Mouse (Mus musculus): Measurements from ENCODE around the gene Lrrc58. TPM values are rescaled to one million over a fixed set of nuclear protein-coding genes. Genes with fewer than 3 reads are reported as not detected.

The Lrrc58 gene
- polyA plus RNA-seq, 1 experiment from 2014 or later, result 62.5 TPM

DNA sequence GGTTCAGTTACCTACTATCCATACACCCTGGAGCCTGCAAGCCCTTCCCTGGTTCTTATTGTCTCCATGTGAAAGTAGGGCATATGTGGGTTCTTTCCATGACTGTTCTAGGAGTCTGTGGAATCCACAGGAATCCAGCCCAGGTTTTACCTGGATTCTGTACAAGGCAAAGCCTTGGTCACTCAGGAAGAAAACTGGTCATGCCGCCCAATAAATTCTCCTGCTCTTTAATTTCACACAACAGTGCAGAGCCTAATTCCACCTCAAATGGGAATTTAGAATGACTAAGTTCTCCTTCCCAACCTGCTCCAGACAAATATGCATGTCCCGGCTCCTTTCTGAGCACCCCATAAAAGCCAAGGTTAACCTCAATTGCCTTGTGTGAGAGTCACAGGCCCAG is 31.2 kb downstream of the Lrrc58 start:
- Histone ChIP-seq H3K4me2 (no peak overlapping the region), H3K4me3 (no peak overlapping the region), H3K36me3 (no peaks in the 10 kb centered on the region), H3K4me1 (0 out of 2 replicates have a peak, but pooled peaks cover 3% of the 10 kb centered on the region), H3K27me3 (no peaks in the 10 kb centered on the region), H3K9me3 (no peaks in the 10 kb centered on the region), H3K9ac (no peak overlapping the region), H3K27ac (no peak overlapping the region)
- WGBS, result 28% methylated on average over 2 of the region's 2 CpGs
- ATAC-seq (ENCODE audit: borderline replicate concordance, extremely low read depth, low FRiP score, low TSS enrichment), result no peak

DNA sequence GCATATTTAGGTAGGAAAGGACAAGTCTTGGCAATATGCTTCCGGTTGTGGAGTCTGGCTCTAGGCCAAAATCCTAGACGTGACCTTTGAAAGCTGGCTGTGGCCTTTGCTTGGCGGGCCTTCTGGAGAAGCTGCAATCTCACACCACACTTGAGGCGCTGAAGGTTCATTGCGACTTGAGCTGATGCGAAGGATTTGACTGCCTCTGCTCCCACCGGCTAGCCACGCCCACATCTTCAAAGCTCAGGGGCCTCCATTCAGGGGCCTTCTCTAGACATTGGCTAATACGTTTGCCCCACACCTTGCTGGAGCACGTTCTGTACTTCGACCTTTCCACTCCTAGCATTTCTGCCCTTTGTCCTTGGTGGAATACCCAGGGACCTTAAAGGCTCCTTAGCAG is 33.1 kb downstream of the Lrrc58 start:
- no peak overlapping the region for H3K27ac ChIP-seq
- H3K9ac ChIP-seq, result no peak overlapping the region
- H3K4me1 ChIP-seq, result 0 out of 2 replicates have a peak, but pooled peaks cover 3% of the 10 kb centered on the region
- H3K27me3 ChIP-seq, result no peaks in the 10 kb centered on the region
- H3K9me3 ChIP-seq, result no peaks in the 10 kb centered on the region
- H3K4me3 ChIP-seq, result no peak overlapping the region
- no peaks in the 10 kb centered on the region for H3K36me3 ChIP-seq
- 40% methylated on average over 11 of the region's 11 CpGs for WGBS
- H3K4me2 ChIP-seq, result no peak overlapping the region
- ATAC-seq (ENCODE audit: borderline replicate concordance, extremely low read depth, low FRiP score, low TSS enrichment), result no peak

DNA sequence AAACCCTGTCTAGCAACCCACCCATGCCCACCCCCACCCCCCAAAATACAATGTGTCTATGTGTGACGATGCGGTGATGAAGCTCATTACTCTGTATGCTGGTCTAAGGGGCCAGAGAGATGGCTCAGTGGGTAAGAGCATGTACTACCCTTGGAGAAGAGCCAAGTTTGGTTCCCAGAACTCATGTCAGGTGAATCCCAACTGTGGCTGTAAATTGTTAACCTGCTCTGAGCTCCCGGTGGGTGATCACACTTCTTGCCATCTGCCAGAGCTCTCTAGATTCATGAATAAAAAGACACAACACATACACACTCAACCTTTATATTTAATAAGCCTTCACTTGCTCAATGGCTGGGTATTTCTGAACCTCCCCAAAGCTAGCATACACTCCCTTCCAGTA is 38.3 kb downstream of the Lrrc58 start:
- ATAC-seq (ENCODE audit: borderline replicate concordance, extremely low read depth, low FRiP score, low TSS enrichment), result no peak
- H3K9me3 ChIP-seq, result no peaks in the 10 kb centered on the region
- no peaks in the 10 kb centered on the region for H3K27me3 ChIP-seq

DNA sequence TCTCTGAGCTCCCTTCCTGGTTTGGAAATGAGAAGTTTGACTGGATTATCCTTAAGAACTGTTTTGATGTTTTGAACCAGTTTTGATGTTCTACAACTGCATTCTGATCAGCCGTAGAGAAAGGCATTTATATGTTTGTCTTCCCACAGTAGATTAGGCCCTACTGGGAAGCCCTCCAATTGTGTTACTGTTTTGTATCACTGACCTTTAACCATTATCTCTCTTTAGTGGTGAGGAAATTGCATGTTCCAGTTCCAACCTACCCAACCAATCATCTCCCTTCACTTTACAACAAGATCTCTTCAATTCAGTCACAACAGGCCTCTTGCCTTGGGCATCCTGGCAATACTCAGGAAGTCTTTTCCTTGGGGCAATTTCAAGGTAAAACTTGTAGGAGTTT is 42.9 kb downstream of the Lrrc58 start:
- H3K9me3 ChIP-seq, result no peaks in the 10 kb centered on the region
- whole genome bisulfite sequencing, result 62% methylated on average over 1 of the region's 1 CpGs
- H3K27me3 ChIP-seq, result 0 out of 2 replicates have a peak, but pooled peaks cover 1% of the 10 kb centered on the region
- peaks cover 3% of the 10 kb centered on the region for H3K4me1 ChIP-seq
- H3K36me3 ChIP-seq, result no peaks in the 10 kb centered on the region
- no peak for ATAC-seq (ENCODE audit: borderline replicate concordance, extremely low read depth, low FRiP score, low TSS enrichment)
- no peak overlapping the region for H3K4me3 ChIP-seq
- no peak overlapping the region for H3K27ac ChIP-seq
- H3K9ac ChIP-seq, result no peak overlapping the region
- no peak overlapping the region for H3K4me2 ChIP-seq

More for the DNA sequence above, 38.3 kb downstream of the Lrrc58 start:
- Histone ChIP-seq H3K9ac (no peak overlapping the region), H3K4me2 (no peak overlapping the region), H3K27ac (no peak overlapping the region), H3K4me1 (0 out of 2 replicates have a peak, but pooled peaks cover under 1% of the 10 kb centered on the region), H3K4me3 (no peak overlapping the region), H3K36me3 (no peaks in the 10 kb centered on the region)
- 90% methylated on average over 3 of the region's 3 CpGs for WGBS

DNA sequence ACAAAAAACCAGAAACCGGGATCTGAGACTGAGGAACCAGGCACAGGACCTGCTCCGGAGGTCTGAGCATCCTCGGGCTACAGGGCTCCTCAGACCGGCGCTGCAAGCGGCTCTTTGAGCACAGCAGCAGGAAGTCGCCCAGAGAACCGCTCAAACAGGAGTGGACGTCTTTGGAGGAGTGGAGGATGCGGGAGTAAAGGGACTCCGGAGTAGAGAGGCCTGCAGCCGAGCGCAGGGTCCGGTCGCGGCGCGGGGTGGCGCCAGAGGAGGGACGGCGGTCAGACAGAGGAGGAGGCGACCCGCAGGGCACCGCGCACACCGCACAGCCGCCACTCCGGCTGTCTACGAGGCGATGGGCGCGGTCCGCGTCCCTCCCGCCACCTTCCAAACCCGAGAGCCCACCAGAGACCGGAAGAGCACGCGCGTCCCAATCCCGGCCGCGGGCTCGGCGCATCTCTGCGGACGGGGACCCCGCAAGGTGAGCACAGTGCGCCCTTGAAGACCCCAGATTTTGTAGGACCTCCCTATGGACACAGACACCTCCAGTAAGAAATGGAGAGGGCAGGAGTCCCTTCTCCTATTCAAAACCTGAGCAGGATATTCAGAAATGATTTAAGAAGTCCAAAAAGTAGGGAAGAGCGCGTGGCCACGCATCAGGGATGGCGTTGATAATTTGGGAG is 48.1 kb downstream of the Lrrc58 start, which contains the start of gene Gpr156:
Gpr156 (plus strand) TSS at position 359 of the 680 bp plus-strand sequence.
- H3K36me3 ChIP-seq, result no peaks in the 10 kb centered on the region
- peak within 1 kb of the TSS; percentile 46 for H3K9ac ChIP-seq
- peaks cover 9% of the 10 kb centered on the region for H3K4me1 ChIP-seq
- H3K4me2 ChIP-seq, result peak within 1 kb of the TSS; percentile 97
- 3% methylated on average over 51 of the region's 53 CpGs for WGBS
- H3K4me3 ChIP-seq, result peak within 1 kb of the TSS; percentile 52
- ATAC-seq (ENCODE audit: borderline replicate concordance, extremely low read depth, low FRiP score, low TSS enrichment), result peak; percentile 81
- no peak within 1 kb of the TSS for H3K27ac ChIP-seq
- H3K9me3 ChIP-seq, result no peaks in the 10 kb centered on the region
- 0 out of 2 replicates have a peak, but pooled peaks cover 11% of the 10 kb centered on the region for H3K27me3 ChIP-seq

DNA sequence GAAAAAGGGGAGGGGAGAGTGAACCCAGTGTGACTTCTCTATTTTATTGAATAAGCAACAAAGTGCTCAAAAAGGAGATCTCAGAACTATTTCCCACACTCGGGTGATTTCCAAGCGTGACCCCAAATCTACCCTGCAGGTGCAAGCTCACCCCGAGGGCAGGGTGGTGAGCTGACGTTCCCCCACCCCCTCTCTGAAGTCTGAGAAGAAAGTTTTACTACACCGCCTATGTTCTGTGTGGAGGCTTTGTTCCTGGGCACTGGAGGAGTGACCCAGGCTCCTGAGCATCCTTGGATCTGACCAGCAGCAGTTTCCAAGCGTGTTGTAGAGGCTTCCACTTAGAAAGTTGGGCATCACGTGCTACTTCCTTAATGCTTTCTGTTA is 48.6 kb downstream of the Lrrc58 start:
- 28% methylated on average over 7 of the region's 7 CpGs for WGBS
- peaks cover 9% of the 10 kb centered on the region for H3K4me1 ChIP-seq
- H3K4me2 ChIP-seq, result peak overlapping the region; percentile 97
- H3K27ac ChIP-seq, result no peak overlapping the region
- ATAC-seq (ENCODE audit: borderline replicate concordance, extremely low read depth, low FRiP score, low TSS enrichment), result no peak
- H3K36me3 ChIP-seq, result no peaks in the 10 kb centered on the region
- no peak overlapping the region for H3K9ac ChIP-seq
- 0 out of 2 replicates have a peak, but pooled peaks cover 11% of the 10 kb centered on the region for H3K27me3 ChIP-seq
- H3K4me3 ChIP-seq, result peak overlapping the region; percentile 52
- no peaks in the 10 kb centered on the region for H3K9me3 ChIP-seq

DNA sequence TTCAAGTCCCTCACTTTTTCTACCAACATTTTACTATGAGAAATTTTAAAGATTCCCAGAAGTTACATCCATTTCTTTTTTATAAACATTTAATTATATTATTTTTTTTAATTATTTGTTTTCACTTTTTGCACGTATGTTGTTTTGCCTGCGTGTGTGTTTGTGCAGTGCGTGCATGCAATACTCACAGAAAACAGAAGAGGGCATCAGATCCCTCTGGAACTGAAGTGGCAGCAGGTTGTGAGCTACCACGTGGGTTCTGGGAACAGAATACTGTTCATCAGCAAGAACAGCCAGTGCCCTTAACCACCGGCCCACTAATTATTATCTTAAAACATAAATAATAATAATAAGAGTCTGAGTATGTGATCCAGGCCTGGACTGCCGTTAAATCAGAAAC is 50.8 kb downstream of the Lrrc58 start:
- H3K4me3 ChIP-seq, result no peak overlapping the region
- 85% methylated on average over 6 of the region's 6 CpGs for WGBS
- H3K27ac ChIP-seq, result no peak overlapping the region
- H3K9ac ChIP-seq, result no peak overlapping the region
- ATAC-seq (ENCODE audit: borderline replicate concordance, extremely low read depth, low FRiP score, low TSS enrichment), result no peak
- H3K27me3 ChIP-seq, result 0 out of 2 replicates have a peak, but pooled peaks cover 11% of the 10 kb centered on the region
- no peaks in the 10 kb centered on the region for H3K9me3 ChIP-seq
- no peak overlapping the region for H3K4me2 ChIP-seq
- H3K36me3 ChIP-seq, result no peaks in the 10 kb centered on the region
- H3K4me1 ChIP-seq, result peaks cover 9% of the 10 kb centered on the region

DNA sequence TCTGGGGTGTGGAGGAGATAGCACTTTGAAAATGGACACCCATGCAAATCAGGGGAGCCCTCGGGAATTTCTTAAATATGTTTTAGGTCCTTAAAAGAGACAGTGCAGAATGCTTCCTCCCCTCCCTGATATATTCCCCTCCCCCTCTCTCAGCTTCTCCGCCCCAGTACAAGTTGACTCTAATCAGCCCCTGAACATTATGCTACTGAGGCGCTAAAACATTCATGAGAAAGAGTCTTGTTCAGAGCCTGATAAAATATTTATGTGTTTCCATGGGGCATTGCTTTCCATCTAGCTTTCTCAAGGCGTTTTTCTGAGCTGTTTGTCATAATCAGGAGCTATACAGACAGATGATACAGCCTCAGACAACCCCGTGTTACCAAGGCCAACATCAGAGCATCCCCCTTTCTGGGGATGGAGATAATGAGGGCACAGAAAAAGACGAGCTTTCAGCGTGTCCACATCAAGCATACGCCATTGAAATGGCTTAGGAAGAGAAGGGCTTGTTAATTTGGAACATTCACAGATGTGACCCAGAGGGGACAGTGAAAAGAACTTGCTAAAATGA is 52.7 kb downstream of the Lrrc58 start:
- 0 out of 2 replicates have a peak, but pooled peaks cover 11% of the 10 kb centered on the region for H3K27me3 ChIP-seq
- WGBS, result 61% methylated on average over 8 of the region's 8 CpGs

DNA sequence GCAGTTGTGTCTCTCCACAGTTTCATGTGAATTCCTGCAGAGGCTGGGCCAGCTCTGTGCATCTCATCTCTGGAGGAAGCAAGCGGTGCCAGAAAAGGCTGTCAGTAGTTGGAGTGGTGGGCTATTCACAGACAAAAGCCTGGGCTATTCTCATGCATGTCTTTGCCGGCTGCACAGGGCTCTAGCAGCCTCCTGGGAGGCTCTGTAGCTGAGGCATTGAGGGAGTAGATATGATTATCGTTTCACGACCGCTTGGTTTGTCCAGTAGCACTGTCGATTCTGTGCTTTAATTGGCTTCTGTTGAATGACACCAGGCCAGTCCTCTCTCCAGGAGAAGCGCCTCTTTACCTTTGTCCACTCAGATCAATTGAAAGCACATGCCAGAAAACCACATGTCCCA is 57.9 kb downstream of the Lrrc58 start:
- WGBS, result 64% methylated on average over 7 of the region's 7 CpGs
- H3K36me3 ChIP-seq, result no peaks in the 10 kb centered on the region
- H3K27ac ChIP-seq, result no peak overlapping the region
- no peak overlapping the region for H3K9ac ChIP-seq
- H3K4me1 ChIP-seq, result no peaks in the 10 kb centered on the region
- no peak for ATAC-seq (ENCODE audit: borderline replicate concordance, extremely low read depth, low FRiP score, low TSS enrichment)
- H3K9me3 ChIP-seq, result no peaks in the 10 kb centered on the region
- no peaks in the 10 kb centered on the region for H3K27me3 ChIP-seq
- H3K4me3 ChIP-seq, result no peak overlapping the region
- H3K4me2 ChIP-seq, result no peak overlapping the region

More for the DNA sequence above, 52.7 kb downstream of the Lrrc58 start:
- no peak for ATAC-seq (ENCODE audit: borderline replicate concordance, extremely low read depth, low FRiP score, low TSS enrichment)
- Histone ChIP-seq H3K4me1 (peaks cover 8% of the 10 kb centered on the region), H3K4me3 (no peak overlapping the region), H3K27ac (no peak overlapping the region), H3K4me2 (no peak overlapping the region), H3K36me3 (no peaks in the 10 kb centered on the region), H3K9ac (no peak overlapping the region), H3K9me3 (no peaks in the 10 kb centered on the region)

DNA sequence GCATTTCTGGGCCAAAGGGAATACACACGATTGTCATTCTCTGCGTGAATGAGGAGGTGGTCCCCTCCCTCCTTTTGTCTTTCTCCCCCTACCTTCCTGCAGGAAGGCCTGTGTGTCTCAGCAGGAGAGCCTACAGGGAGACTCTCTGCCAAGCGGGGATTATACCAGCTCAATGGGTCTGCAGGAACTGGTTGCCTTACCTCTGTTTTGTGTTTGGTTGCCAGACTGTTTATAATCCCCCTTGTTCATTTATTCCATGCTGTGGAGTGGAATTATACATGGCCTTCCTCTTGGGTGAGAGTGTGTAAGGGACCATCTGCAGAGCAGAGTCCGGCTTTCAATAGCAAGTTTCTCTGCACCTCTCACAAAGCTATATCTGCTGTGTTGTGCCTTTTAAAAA is 58.9 kb downstream of the Lrrc58 start:
- H3K36me3 ChIP-seq, result no peaks in the 10 kb centered on the region
- no peaks in the 10 kb centered on the region for H3K27me3 ChIP-seq
- H3K4me3 ChIP-seq, result no peak overlapping the region
- WGBS, result 53% methylated on average over 4 of the region's 4 CpGs
- ATAC-seq (ENCODE audit: borderline replicate concordance, extremely low read depth, low FRiP score, low TSS enrichment), result no peak
- H3K4me1 ChIP-seq, result no peaks in the 10 kb centered on the region
- no peak overlapping the region for H3K9ac ChIP-seq
- no peaks in the 10 kb centered on the region for H3K9me3 ChIP-seq
- H3K4me2 ChIP-seq, result no peak overlapping the region
- H3K27ac ChIP-seq, result no peak overlapping the region

DNA sequence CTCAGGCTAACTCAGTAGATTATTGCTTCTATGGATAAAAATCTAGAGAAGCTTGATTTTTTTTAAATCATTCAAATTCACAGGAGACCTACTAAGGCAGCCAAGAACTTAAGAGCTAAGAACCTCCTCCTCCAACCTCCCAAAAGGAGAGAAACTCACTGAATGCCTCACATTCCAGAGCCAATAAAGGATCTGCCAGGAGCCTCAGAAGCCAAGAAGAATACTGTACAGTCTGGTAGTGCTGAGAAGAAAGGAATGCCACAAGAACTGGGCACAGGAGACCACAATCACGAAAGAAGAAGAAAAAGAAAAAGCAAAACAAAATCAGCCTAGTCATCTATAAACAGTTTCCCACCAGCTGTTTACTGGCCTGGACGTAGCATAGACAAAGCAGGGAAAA is 60.8 kb downstream of the Lrrc58 start:
- 55% methylated on average over 2 of the region's 2 CpGs for WGBS
- H3K9me3 ChIP-seq, result no peaks in the 10 kb centered on the region
- H3K36me3 ChIP-seq, result no peaks in the 10 kb centered on the region
- H3K4me1 ChIP-seq, result no peaks in the 10 kb centered on the region
- no peak overlapping the region for H3K4me2 ChIP-seq
- H3K9ac ChIP-seq, result no peak overlapping the region
- H3K4me3 ChIP-seq, result no peak overlapping the region
- no peak overlapping the region for H3K27ac ChIP-seq
- H3K27me3 ChIP-seq, result no peaks in the 10 kb centered on the region
- no peak for ATAC-seq (ENCODE audit: borderline replicate concordance, extremely low read depth, low FRiP score, low TSS enrichment)

DNA sequence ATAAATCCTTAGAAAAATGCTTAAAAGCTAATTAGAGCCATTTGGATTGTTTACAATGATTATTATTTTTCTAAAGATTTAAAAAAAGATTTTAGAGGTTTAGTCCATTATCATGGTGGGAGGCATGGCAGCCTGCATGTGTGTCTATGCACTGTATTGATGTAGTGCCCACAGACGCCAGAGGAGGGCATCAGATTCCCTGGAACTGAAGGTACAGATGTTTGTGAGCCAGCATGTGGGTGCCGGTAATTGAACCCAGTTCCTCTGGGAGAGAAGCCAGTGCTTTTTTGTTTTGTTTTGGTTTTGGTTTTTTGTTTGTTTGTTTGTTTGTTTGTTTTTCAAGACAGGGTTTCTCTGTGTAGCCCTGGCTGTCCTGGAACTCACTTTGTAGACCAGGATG is 61.4 kb downstream of the Lrrc58 start:
- no peak for ATAC-seq (ENCODE audit: borderline replicate concordance, extremely low read depth, low FRiP score, low TSS enrichment)
- Histone ChIP-seq H3K36me3 (no peaks in the 10 kb centered on the region), H3K9me3 (no peaks in the 10 kb centered on the region), H3K4me3 (no peak overlapping the region), H3K4me2 (no peak overlapping the region), H3K27me3 (no peaks in the 10 kb centered on the region), H3K27ac (no peak overlapping the region), H3K4me1 (no peaks in the 10 kb centered on the region), H3K9ac (no peak overlapping the region)
- 76% methylated on average over 2 of the region's 2 CpGs for WGBS

All from lung, embryonic 15.5 days (tissue).